Mouse (Mus musculus) mouse embryonic stem cell (cell line): ENCODE measurements around the gene Cct4.

Source experiments
- in situ Hi-C, 2 experiments: fragments of 300-500 bp; cut with MboI; formaldehyde crosslinking; loops; 1 replicate in 1 of 2; 3 replicates in 1 of 2; pipeline ENCODE4 v1.14.3; 2019 to 2020; ENCODE audit warnings: low sequenced_read_pairs in 2 of 2, low pct_unique_long_range_greater_than_20kb in 1 of 2, mixed read lengths in 1 of 2; ENCODE audit not compliant: unreplicated experiment in 1 of 2

The Cct4 gene

DNA sequence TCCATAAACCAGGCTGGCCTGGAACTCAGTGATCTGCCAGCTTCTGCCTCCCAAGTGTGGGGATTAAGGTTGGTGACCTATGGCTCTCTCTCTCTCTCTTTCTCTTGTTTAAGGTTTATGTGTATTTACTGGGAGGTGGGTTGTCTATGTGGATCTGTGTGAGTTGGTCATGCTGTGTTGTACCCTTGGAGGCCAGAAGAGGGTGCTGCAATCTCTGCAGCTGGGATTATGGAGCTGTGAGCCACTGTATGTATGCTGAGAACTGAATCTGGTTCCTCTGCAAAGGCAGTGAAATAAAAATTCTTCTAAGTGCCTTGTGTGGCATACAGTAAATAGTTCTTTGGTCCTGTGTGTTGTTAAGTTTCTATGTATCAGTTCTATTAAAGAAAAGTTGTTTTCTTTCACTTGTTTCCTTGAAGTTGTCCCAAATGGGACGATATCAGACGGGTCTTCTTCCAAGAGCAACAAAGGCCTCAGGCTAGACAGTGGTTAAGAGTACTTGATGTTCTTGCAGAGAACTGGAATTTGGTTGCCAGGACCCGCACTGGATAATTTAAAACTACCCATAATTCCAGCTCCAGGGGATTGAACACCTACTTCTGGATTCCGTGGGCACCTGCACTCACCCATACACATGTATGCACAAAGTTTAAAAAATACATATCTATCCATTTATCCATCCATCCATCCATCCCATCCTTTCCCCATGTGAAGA lies 23.4 kb downstream of the Cct4 start:
- in situ Hi-C loops = loop anchor here in 1 of 2 experiments (25.0 kb wide), 1 partner anchor 124 kb away; no protein-coding TSS in a partner anchor

DNA sequence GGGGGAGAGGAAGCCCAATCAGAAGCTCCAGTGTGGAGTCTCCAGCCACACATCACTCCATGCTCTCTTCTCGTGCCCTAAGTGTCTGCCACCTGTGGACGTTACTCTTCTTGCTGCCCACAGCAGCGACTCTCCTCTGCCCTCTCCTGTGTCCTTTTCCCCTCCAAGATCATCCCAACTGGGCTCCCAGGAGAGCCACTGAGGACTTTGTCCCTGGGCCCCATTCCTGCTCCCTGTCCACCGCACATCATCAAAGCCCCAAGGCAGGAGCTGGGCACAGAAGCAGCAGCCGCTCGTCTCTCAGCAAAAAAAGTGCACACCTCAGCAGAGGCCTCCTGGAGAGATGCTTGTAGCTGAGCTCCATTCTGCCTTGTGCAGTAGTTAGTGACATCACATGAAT lies 24.7 kb downstream of the Cct4 start:
- in situ Hi-C loops = loop anchor here in 1 of 2 experiments (25.0 kb wide), 1 partner anchor 122 kb away; no protein-coding TSS in a partner anchor

DNA sequence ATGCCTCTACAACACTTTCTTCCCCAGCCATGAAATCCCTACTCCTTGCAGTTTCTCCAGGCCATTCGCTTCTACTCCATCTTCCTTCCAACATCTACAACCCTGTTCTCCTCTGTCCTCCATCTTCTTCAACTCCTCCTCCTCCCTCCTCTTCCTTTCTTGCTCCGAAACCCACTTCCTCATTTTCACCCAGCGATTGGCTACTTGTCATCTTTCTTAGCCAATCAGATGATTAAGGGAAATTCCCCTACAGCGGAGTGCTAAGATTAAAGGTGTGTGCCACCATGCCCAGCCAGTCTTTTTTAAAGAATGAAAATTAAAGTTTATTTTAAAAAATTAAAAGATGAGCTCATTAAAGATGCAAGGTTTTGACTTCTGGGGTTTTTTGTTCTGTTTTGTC lies 27.6 kb downstream of the Cct4 start:
- in situ Hi-C loops = loop anchor here in 1 of 2 experiments (25.0 kb wide), 1 partner anchor 119 kb away; no protein-coding TSS in a partner anchor

GRCm38 (mm10) chr11:23020116-23020770 lies 29.9 kb downstream of the Cct4 start:
- in situ Hi-C loops = loop anchor here in 1 of 2 experiments (25.0 kb wide), 1 partner anchor 117 kb away; no protein-coding TSS in a partner anchor

DNA sequence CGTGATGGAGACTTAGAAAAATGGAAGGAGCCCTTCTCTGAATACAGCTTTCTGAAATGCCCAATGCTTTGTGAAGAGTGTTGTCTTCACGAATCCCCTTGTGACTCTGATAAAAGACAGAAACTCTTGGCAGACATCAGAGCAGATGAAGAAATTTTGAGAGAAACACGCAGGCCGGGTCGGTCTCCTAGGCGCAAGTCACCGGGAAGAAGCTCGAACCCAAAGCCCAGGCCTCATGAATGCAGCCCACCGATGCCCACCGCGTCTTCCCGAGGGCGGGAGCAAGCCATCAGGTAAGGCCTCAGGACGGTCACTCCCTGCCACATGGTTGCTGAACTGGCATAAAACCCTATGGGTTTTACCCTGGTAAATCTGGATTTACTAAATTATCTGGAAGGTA lies 30.5 kb downstream of the Cct4 start:
- in situ Hi-C loops = loop anchor here in 1 of 2 experiments (25.0 kb wide), 1 partner anchor 116 kb away; no protein-coding TSS in a partner anchor

- in situ Hi-C loops = loop anchor here in 1 of 2 experiments (25.0 kb wide), 1 partner anchor 114 kb away; no protein-coding TSS in a partner anchor
Measured at GRCm38 (mm10) chr11:23023155-23023554, 32.8 kb downstream of the Cct4 start.

DNA sequence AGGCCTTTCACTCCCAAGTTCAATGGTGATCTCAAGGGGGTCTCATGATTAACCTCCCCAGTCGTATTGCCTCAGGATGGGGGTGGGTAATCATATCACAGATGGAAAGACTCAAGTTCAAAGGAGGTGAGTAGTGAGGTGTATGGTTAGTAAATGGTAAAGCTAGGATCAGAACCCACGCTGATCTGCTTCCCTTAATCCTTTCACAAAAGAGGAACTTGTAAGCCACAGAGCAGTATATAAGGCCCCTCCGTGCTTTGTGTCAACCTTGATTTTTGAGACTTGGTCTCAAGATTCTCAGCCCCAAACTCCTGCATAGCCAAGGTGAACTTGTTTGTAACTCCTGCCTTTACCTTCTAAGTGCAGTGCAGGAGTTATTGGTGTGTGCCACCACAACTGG lies 33.9 kb downstream of the Cct4 start:
- in situ Hi-C loops = loop anchor here in 1 of 2 experiments (25.0 kb wide), 1 partner anchor 113 kb away; no protein-coding TSS in a partner anchor

DNA sequence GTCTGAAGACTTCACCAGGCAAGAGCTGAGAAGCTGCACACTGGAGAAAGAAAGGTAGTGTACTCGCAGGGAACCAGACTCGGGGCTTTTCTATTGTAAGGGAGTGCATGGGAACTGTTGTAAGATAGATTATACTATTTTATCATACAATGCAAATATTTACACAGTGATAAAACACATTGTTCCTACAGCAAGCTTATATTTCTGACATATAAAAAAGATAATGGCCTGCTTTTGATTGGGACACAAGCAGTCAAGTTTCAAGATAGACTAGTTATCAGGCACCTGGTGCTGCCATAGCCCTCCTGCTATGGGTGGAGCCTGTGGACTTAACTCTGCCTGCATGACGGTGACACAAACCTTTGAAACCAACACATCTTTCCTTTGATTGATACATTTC lies 38.6 kb downstream of the Cct4 start:
- in situ Hi-C loops = no loop called here

DNA sequence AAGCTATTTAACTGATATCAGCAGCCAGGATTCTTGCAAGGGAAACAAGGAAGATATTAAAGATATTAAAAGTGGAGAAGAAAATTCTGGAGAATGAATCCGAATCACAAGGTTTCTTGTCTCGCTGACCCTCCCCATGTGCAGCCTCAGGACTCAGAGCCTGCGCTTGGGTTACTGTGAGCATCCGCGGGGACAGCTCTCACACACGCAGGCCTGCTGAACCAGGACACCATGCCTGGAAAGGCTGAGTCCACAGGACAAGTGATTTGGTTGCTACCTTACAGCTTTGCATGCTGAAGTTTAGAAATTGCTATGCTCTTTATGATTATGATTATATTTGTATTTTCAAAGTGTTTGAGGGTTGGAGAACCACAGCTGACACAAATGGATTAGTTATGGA lies 39.1 kb downstream of the Cct4 start:
- in situ Hi-C loops = no loop called here

DNA sequence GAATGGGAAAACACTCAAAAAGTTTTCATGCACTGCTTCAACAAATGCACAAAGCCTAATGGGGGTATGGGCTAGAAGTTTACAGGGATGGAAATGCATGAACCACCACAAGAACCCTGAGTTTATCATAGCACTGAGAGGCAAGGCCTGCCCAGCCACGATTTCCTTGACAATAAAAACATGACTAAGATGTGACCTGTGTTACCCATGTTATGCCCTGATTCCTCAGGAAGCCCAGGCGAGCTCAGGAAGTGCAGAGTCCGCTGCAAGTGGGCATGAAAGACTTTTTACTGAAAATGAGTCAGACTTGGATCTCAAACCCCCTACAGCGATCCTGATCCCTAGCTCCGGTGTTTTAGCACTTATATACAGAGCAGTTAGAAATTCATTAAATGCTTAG lies 56.9 kb downstream of the Cct4 start:
- in situ Hi-C loops = no loop called here

GRCm38 (mm10) chr11:23047663-23048582 lies 57.6 kb downstream of the Cct4 start:
- in situ Hi-C loops = no loop called here

DNA sequence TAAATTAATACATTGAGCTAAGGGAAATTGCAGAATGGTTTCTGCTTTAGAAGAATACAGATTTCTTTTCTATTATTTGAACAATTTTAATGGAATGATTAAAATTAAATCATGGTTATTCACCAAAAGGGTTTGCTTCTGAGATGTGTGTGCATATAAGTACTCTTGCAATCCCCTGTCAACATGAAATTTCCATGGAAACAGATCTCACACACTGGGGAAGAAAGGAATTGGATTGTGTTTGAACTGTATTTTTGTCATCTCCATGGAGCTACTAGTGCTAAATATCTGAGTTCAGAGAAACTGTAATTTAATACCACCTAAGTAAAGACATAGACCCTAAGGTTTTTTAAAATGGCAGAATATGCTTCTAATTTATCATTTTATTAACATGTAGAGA lies 59.3 kb downstream of the Cct4 start:
- in situ Hi-C loops = no loop called here

GRCm38 (mm10) chr11:23052353-23052752 lies 62.0 kb downstream of the Cct4 start:
- in situ Hi-C loops = no loop called here
